14 mouse cellular contexts compared by ENCODE assay signal in the genomic region with DNA sequence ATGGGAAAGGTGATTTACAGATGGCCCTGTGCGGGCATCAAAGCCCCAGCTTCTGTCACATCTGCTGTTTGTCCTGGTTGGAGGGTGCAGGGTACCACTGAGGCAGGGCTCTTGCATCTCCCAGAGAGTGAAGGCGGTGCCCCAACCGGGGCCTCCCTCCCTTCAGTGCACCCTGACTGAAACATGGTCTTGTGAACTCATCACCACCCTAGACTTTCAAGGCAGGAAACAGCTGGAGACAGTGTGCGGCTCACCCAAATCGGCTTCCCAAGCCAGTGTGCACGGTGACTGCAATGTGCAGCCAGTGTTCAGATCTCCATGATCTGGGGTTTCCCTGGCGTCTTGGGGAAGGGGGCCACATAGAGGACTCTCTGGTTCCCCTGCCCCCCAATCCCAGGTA. TPM values are rescaled to one million over a fixed set of nuclear protein-coding genes. Genes with fewer than 3 reads are reported as not detected.
DNase-seq lines count a peak whose midpoint lies in the region; ATAC-seq and TF ChIP-seq lines count a peak whose summit lies in the region.
"Had no signal": no experiment of that assay in that cellular context is flagged by ENCODE, and none has a peak within 500 bp of the region (broad histone marks: within the 10 kb centered on the region; RNA-seq: fewer than 3 reads in every experiment).

No protein-coding gene starts in this region.

- no peaks in the 10 kb centered on the region for H3K36me3 ChIP-seq in kidney, embryonic 15.5 days
- H3K36me3 ChIP-seq in stomach, embryonic 14.5 days (ENCODE audit: control insufficient read depth, insufficient read depth, low read length) = no peaks in the 10 kb centered on the region
- H3K36me3 ChIP-seq in stomach, postnatal 0 days (ENCODE audit: control insufficient read depth, insufficient read depth, low read length) = no peaks in the 10 kb centered on the region
- H3K36me3 ChIP-seq: limb, embryonic 15.5 days had no signal

- H3K27ac ChIP-seq in kidney, embryonic 15.5 days = peak overlapping the region; percentile 58
- peak overlapping the region; percentile 56; the same call in 1 of the 2 replicates for H3K27ac ChIP-seq in stomach, embryonic 14.5 days (ENCODE audit: low read length)
- no peak overlapping the region; the same call in 1 of the 2 replicates for H3K27ac ChIP-seq in stomach, postnatal 0 days (replicated peaks)
- H3K27ac ChIP-seq: limb, embryonic 15.5 days had no signal

- no peak for TF ChIP-seq EP300 in stomach, postnatal 0 days (optimal IDR thresholded peaks at IDR 0.05)

- no peak for TF ChIP-seq CTCF in stomach, postnatal 0 days (IDR thresholded peaks at IDR 0.05; ENCODE audit: low read depth)

- H3K27me3 ChIP-seq in kidney, embryonic 15.5 days = no peaks in the 10 kb centered on the region
- no peaks in the 10 kb centered on the region for H3K27me3 ChIP-seq in stomach, embryonic 14.5 days (ENCODE audit: control insufficient read depth, insufficient read depth, low read length)
- H3K27me3 ChIP-seq in stomach, postnatal 0 days (ENCODE audit: control insufficient read depth, insufficient read depth, low read length) = no peaks in the 10 kb centered on the region
- H3K27me3 ChIP-seq: limb, embryonic 15.5 days had no signal

- 42% methylated on average over 7 of the region's 7 CpGs for WGBS in kidney, embryonic 15.5 days
- WGBS in stomach, embryonic 14.5 days = 56% methylated on average over 7 of the region's 7 CpGs
- WGBS in stomach, postnatal 0 days = 67% methylated on average over 7 of the region's 7 CpGs

- no peak for DNase-seq in kidney, adult 18-20 months
- DNase-seq in stomach, postnatal 0 days (ENCODE audit: low spot score) = no peak
- DNase-seq in lung, postnatal 4 days = peak; percentile 19 to 36
- DNase-seq in right cerebral cortex, postnatal 10 days (ENCODE audit: low spot score in 2 of 2) = no peak
- DNase-seq in spleen, adult 18-20 months = no peak
- DNase-seq in ovary, postnatal 36 days (ENCODE audit: low spot score) = no peak
- DNase-seq: cerebellum, postnatal 14 days; heart, postnatal 36 days; layer of hippocampus, adult 9-11 months had no signal

- no peak overlapping the region for H3K9ac ChIP-seq in kidney, embryonic 15.5 days
- H3K9ac ChIP-seq in stomach, embryonic 14.5 days (replicated peaks; ENCODE audit: low read depth, low read length) = no peak overlapping the region
- no peak overlapping the region for H3K9ac ChIP-seq in stomach, postnatal 0 days (ENCODE audit: low read length)
- H3K9ac ChIP-seq: limb, embryonic 15.5 days had no signal

- H3K4me2 ChIP-seq in kidney, embryonic 15.5 days = no peak overlapping the region
- H3K4me2 ChIP-seq in stomach, embryonic 14.5 days (replicated peaks; ENCODE audit: low read depth, low read length) = no peak overlapping the region
- no peak overlapping the region for H3K4me2 ChIP-seq in stomach, postnatal 0 days (replicated peaks; ENCODE audit: low read depth)
- H3K4me2 ChIP-seq: limb, embryonic 15.5 days had no signal

- H3K4me1 ChIP-seq in kidney, embryonic 15.5 days = peaks cover 31% of the 10 kb centered on the region
- peaks cover 7% of the 10 kb centered on the region for H3K4me1 ChIP-seq in stomach, embryonic 14.5 days (ENCODE audit: control insufficient read depth, insufficient read depth, low read length)
- H3K4me1 ChIP-seq in stomach, postnatal 0 days (replicated peaks; ENCODE audit: control insufficient read depth, insufficient read depth) = 0 out of 2 replicates have a peak, but pooled peaks cover 3% of the 10 kb centered on the region

- H3K9me3 ChIP-seq in kidney, embryonic 15.5 days (replicated peaks) = no peaks in the 10 kb centered on the region
- no peaks in the 10 kb centered on the region for H3K9me3 ChIP-seq in stomach, embryonic 14.5 days (ENCODE audit: control insufficient read depth, low read depth, low read length)
- no peaks in the 10 kb centered on the region for H3K9me3 ChIP-seq in stomach, postnatal 0 days (ENCODE audit: control insufficient read depth, low read length)
- H3K9me3 ChIP-seq: limb, embryonic 15.5 days had no signal

- 0 out of 2 replicates have a peak, but pooled peaks have one; percentile 12 for ATAC-seq in kidney, embryonic 15.5 days (replicated peaks; ENCODE audit: low FRiP score)
- ATAC-seq in stomach, embryonic 14.5 days (ENCODE audit: insufficient number of reproducible peaks, insufficient read depth, low FRiP score, low read depth) = peak; percentile 14; the same call in 1 of the 2 replicates
- no peak; the same call in 1 of the 2 replicates for ATAC-seq in stomach, postnatal 0 days (ENCODE audit: low FRiP score, low TSS enrichment)
- ATAC-seq: activated CD4-positive, CD25-positive, alpha-beta regulatory T cell, adult 4 months had no signal

- H3K4me3 ChIP-seq in kidney, embryonic 15.5 days (replicated peaks) = no peak overlapping the region
- H3K4me3 ChIP-seq in stomach, embryonic 14.5 days (ENCODE audit: low read depth, low read length) = no peak overlapping the region
- H3K4me3 ChIP-seq in stomach, postnatal 0 days (ENCODE audit: low read depth, low read length) = no peak overlapping the region
- H3K4me3 ChIP-seq: erythroblast, embryonic 14.5 days; limb, embryonic 15.5 days had no signal

RNA-seq across cellular contexts. Expression of a gene that starts 26.0 kb away (rescaled TPM):
- polyA plus RNA-seq in kidney, embryonic 15.5 days (2015; fragmentation: Nextera tagmentation; extraction: Ambion mirVana) = 666 and 667 TPM in 2 replicates
- polyA plus RNA-seq in stomach, embryonic 14.5 days (2014; fragmentation: Nextera tagmentation; extraction: Ambion mirVana) = 1,255 and 1,268 TPM in 2 replicates
- polyA plus RNA-seq in stomach, postnatal 0 days (2015; fragmentation: Nextera tagmentation; extraction: Ambion mirVana) = 433 and 478 TPM in 2 replicates

Comparison
In these comparisons a context has a peak if more than half of its experiments do, and no peak if none do; other contexts are left out.
1. DNase-seq: peak in lung, postnatal 4 days (2 of 2); none in kidney, adult 18-20 months (single experiment), stomach, postnatal 0 days (single experiment), right cerebral cortex, postnatal 10 days (0 of 2), spleen, adult 18-20 months (0 of 2) and ovary, postnatal 36 days (single experiment).